Mouse (Mus musculus) lung, postnatal 4 days (tissue): ENCODE measurements around the gene Per2.
A peak's percentile ranks its signal among the peaks of the same experiment; 100 is the strongest.

Experiments
- DNase-seq, 2 experiments: peaks; one replicate each; pipeline ENCODE4 v3.0.0; 2021

Gene Per2

DNA sequence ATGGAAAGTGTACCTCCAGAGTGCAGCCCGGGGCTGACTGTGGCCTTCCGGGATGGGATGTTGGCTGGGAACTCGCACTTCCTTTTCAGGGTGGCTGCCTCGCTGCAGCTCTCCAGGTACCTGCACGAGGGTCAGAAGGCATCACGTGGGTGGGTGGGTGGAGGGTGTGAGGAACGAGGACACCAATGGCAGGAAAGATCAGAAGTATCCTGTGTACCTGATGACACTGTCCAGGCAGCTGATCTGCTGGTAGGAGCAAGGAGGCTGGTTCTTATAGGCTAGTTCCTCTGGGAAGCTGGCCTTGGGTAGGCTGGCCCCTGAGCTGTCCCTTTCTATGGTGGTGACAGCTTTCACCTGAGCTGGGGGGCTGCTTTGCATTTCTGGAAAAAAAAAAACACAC, 28.4 kb downstream of the Per2 start:
- no peak for DNase-seq

DNA sequence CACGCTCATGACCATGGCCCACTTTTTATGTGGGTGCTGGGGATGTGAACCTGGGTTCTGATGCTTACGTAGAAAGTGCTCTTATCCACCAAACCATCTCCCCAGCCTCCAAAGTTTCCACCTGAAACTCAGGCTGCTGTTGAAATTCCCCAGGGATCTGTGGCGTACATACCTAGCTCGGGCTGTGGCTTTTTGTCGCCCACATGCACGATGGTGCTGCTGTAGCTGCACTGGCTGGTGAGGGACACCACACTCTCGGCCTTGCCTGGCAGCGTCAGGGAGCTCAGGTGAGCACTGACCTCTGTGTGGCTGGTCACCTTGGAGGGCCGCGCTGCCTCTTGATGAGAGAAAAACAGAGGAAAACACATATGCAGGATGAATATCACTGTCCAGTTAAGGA, 29.9 kb downstream of the Per2 start:
- DNase-seq, result no peak

DNA sequence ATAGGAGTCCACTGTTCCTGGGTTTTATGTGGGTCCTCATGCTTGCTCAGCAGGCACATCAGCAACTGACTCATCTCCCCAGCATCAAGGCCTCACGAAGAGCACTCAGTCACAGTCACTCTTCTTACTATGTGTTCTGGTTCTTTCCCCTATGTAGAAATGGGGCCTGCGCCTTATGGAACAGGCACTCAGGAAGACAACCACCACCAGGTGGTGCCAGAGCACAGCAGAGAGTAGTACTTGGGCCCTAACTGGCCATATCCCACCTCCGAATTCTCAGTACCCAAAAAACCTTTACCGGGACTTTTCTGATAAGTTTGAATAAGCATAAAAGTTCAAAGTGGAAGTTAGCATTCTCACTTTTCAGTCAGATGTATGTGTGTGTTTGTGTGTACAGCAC, 30.5 kb downstream of the Per2 start:
- peak; percentile 80 to 87 for DNase-seq

DNA sequence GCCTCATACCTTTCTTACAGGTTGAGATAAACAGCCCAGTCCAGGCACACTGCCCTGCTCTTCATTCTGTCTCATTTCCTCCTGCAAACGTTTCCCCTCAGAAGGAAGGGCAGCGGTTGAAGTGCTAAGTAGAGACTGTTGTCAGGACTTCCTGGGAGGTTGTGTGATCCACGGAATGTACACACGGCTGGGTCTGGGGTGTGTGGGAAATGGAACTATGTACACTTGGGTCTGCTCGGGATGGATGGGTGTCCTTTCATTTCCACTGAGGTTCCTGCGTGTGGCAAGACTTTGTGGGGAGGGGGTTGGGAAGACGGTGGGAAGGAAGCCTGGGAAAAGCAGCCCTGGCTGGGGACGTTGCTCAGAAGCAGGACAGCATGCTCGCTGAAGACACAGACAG, 32.7 kb downstream of the Per2 start:
- DNase-seq, result no peak

DNA sequence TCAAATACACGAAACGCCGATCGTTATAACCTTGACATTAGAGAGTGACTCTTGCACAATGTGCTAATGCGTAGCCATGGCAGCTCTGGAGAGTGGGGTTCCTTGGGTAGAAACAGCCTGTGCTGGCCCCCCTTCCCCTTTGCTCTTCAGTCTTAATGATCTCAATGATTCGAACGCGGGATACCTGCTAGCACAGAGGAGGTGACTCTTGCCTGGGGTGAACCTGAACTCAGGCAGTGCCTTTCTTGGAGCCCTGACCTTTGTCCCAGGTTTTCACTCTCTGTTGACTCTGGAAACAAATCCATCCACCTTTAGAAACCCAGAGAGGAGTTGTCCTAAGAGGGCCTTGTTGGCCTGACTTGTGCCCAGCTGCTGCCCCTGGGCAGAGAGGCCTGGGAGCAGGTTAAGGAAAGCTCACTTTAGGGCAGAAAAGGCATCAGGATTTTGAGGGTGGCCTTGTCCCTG, 38.5 kb downstream of the Per2 start:
- DNase-seq, result no peak

DNA sequence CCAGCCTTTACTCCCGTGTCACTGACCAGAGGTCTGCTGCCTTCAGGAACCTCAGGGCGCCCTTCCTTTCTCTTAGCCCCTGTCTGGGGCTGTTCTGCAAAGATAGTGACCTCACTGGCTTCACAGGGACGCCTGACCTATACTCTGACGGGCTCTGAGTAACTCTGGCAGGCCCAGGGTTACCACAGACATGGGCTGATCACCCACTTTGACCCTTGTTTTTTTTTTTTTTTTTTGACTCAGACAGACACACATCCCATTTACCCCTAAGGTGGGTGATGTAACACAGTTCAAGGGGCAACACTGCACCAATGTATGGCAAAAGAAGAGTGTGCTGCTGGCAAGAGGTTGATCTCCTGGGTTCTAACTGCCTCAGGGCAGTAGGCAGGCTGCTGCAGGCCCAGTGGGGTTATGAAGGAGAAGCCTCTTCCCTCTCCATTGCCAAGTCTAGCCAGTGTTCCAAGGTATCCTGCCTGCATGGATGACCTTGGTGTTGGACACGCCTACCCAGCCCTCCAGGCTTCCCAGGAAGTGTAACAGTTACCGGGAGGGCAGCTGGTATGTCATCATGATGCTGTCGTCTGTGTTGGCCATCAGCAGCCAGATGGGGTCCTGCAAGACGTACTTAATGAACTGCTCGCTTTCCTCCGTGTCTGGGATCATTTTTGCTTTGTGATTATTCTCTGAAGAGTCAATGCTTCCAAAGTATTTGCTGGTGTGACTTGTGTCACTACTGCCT, 39.1 kb downstream of the Per2 start:
- DNase-seq, result no peak

DNA sequence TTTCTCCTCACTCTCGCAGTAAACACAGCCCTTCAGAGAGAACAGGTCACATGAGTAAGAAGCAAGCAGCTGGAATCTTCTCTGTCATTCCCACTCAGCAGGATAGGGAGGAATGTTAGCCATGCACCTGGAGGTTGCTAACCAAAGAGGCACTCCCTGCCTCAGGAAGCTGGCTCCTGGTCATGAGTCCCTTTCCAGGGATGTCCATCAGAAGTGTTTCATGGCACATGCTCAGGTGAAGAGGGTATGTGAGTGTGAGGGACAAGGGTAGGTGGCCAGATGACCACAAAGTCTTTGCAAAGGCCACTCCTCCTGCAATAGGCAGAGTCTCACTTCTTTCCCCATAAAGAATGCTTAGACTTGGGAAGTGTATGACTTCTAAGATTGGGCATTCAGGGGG, 41.1 kb downstream of the Per2 start:
- no peak for DNase-seq

DNA sequence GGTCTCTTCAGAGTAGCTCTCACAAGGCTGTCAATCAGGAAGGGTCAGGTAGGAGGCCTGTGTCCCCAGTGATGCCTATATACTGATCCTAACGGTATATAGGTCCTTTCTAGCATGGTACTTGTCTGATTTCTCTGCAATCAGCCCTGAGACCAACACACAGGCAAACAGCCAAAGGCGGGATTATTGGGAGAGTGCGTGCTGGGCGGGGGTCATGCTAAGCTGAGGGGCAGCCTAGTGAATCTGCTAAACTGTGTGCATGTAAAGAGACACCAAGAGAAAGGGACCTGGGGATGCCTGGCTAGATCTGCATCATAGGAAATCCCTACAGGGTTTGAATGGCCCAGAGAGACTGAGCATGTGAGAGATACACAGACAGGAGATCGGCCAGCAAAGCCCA, 43.8 kb downstream of the Per2 start:
- DNase-seq, result no peak

DNA sequence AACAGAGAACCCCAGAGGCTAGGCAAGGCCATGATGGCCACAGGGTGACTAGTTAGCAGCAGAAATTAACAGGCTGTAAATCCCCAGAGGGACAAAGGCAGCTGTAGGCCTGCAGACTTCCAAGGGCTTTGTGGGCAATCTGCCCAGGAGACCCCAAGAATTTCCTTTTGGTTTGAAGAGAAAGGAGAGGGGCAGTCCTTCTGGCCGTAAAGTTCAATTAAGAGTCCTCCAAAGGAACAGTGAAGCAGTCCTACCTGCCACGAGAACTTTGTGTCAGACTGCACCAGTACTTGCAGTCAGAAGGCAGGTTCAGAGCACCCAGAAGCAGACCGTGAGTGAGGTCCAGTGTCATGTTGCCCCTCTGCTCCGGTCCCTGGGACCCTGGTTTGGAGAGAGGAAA, 44.2 kb downstream of the Per2 start:
- DNase-seq, result no peak

DNA sequence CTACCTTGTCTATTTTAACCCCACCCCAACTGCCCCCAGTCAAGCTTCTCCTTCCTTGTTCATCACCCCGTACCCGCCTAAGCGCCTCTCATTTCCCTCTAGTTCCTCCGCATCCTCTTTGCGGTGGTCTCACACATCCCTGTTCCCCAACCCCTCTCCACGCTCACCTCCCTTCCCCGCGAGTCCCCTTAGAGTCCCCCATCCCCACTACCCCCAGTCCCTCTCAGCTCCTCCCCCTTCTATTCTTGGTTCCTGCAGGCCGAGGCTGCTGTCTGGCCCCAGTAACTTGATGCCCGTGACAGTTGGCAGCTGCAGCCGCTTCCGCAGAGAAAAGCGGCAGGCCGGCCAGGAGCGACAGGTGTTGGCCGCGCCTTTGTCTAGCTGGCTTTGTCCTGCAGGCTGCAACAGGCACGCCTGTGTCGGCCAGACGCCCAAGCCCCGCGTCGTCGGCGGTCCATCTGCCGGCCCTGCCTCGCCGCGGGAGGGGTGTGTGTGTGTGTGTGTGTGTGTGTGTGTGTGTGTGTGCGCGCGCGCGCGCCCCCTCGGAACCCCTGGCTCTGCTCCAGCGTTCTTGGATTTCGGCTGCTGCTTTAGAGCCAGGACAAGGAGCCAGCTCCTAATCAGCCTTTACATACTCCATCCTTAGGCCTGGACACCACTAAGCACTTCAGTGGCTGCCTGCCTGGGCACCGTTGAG, 45.1 kb downstream of the Per2 start, which contains the start of gene Hes6:
Gene Hes6, minus strand, starts transcription at position 141 of the 697 bp plus-strand sequence.
- DNase-seq, result peak; percentile 81 to 89

DNA sequence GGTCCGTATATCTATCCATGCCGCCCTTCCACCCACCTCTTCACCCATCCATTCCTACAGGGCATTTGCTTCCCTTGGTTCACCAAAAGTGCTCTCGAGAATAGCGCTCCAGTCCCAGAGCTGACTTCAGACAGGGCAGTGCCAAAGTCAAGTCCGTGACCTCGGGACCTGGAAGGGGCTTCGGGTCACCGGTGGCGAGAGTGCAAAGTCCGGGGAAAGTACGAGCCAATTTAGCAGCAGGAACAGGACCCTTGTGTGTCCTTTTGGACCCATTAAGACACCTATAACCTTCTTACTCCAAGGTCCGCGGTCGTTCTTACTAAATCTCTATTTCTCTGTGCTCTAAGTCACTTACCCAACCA, 45.6 kb downstream of the Per2 start:
- DNase-seq, result no peak

DNA sequence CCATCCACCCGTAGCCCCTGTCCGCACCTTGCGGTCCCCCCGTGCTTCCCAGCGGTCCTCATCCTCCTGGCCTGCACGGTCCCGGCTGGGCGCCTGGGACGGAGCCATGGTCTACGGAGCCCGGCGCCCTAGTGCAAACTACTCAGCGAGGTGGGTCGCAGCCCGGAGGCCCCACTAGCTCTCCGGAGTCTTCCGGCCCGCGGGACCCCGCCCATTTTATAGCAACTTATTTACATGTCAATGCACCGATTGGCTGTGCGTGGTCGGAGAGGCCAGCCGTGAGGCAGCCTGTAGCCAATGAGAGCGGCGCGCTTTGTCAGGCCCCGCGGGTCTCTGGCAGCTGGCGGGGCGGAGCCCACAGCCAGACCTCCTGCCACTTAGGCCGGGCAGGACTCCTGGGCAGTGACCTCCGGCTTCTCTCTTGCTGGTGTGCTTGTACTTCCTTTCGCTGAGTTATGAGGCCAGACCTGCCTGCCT, 46.1 kb downstream of the Per2 start:
- peak; percentile 96 to 99 for DNase-seq

DNA sequence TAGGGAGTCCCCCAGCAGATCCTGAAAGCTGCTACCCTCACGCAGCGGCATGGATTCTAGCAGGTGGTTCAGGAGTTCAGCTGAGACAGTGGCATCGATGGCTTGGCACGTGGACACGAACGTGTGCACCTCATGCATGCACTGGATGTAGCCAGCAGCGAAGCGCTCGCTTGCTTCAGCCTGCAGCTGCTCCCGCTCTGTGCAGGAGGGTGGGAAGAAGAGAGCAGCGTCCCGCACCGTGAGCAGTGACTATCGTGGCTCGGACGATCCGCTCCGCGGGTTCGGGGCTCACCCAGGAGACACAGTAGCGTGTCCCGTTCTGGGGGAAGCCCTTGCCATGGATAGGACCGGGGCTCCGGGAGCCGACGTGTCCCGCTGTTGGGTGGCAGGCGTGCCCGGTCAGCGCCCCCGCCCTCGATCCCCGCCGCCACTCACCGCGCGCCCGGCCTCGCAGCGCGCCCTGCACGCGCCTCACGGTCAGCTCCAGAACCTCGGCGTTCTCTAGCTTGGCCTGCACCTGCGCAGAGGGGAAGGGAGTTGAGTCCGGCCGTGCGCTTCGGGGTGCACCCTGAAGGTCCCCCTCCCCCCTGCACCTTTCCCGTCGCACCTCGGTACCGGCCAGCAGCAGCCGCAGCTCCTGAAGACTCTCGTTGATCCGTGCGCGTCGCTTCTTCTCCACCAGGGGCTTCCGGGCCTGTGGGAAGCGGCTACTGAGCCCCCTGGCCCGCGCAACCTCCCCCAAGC, 46.7 kb downstream of the Per2 start:
- peak in 1 of 2 experiments; percentile 65 for DNase-seq

DNA sequence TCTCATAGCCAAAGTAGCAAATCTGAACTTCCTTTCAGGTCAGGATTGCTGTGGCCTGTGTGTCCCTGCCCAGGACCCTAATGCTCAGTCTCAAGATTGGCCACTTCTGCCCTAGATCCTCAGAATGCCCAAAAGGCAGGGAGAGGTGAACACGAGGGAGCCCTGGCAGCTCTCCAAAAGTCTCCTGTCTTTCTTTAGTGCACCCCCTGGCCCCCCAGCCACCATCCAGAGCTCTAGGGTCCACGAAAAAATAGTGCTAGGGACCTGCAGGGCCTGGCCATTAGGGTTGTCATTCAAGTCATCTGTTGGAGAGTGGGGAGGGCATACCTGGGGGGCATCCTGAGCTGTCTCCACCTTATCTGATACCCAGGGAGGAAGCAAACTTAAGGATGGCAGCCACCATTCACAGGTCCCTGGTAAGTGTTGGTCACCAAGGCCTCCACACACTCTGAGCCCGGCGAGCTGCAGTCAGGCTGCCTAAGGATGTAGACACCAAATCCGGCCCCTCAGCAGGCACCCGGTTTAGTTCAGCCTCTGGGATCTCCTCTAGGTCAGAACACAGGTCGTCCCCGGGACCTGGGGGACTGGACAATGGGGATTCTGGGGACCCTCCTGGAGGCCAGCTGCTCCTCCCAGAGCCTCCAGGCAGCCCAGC, 47.4 kb downstream of the Per2 start:
- DNase-seq, result no peak

DNA sequence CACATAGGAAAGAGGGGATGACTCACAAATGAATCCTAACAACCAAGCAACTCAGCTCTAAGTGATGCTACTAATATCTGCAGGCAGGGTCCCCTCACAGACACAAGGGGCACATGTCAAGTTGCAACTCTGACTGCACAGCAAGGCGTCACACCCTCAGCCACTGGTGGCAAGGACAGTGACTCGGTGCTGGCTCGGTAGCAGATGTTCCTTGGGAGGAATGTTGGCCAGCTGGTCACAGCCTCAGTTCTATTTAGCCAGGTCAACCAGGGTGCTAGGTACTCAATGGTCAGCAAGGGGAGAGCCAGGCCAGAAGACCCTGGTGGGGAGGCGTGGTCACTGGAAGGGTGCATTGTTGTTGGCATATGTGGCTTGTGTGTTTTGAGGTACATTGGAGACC, 51.3 kb downstream of the Per2 start:
- no peak for DNase-seq

DNA sequence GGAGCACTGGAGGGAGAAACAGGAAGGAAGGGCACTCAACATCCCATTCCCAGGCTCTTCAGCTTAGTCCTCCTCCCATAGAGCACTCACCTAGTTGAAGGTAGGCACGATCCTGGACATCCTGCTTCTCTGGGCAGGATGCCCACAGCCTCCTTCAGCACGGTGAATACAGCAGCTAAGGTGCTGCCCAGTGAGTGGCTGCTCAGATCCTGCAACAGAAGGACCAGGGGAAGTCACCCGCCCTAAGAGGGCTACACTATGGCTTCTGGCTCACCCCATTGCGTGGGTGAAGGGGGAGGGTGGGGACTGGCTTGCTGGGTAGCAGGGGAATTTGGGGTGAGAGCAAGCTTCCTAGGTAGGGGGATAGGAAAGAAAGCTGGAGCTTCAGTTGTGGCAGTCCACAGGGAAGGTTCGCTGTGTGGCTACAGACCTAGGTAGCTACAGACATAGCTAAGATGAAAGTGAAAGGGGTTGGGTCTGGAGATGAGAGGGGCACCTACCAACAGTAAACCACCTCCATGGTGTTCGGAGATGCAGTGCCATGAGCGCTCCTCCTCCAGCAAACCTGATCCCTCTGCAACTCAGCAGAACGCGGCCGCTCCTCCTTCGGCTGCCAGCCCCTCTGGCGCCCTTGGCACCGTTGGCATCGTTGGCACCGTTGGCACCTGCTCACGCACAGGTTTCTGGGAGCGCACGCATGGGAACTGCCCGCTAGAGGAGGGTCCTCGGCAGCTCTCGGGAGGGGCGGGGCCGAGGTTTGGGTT, 53.5 kb downstream of the Per2 start:
- peak in 1 of 2 experiments; percentile 59 for DNase-seq

DNA sequence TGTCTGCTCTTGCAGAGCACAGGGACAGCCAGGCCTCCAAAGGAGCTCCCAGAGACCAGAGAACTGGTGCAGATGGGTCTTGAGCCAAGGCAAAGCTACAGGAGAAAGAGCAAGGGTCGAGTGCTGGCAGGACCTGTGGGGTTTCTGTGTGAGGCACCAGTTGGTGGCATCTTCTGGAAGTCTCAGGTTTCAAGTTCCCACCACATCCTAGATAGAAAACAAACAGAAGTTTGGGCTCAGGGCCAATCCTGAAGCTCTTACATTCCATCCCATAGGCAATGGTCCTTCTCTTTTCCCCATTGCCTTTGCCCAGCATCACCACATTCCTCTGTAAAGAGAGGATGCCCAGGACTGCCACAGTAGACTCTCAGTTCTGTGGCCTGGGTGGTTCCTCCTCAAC, 54.1 kb downstream of the Per2 start:
- DNase-seq, result no peak

DNA sequence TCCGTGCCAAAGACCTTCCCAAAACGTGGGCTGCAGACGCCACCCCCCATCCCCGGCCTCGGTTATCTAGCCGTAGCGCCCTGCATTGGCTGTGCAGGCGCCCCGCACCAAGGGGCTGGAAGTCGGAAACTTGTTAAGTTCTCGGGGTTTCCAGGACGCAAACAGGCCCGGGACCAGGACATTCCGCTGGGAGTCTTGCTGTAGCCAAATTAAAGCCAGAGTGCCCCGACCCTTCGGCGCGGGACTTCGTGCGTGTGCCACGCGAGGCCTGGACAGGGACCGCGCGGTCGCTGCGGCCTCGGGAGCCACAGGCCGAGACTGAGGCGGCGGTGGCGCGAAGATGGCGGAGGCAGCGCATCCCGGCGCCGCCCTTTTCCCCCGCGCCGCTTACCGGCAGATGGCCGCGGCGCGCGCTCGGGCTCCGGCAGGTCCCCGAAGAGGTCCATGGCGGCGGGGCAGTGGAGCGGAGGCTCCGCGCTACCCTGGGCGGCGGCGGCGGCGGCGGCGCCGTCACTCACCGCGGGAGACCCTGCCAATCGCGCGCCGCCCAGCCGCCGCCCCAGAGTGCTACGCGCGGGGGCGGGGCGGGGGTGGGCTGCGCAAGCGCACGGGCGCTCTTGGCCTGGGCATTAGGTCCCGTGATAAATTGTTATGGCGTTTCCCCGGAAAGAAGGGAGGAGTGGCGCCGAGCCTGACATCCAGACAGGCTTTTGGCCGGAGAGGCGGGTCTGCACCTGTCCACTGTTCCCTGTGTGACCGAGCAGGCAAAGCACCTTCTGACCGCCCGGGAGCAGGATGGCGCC, 60.7 kb downstream of the Per2 start, which contains the start of gene Ilkap:
Gene Ilkap, minus strand, starts transcription at position 556 of the 803 bp plus-strand sequence.
- peak; percentile 85 to 91 for DNase-seq

DNA sequence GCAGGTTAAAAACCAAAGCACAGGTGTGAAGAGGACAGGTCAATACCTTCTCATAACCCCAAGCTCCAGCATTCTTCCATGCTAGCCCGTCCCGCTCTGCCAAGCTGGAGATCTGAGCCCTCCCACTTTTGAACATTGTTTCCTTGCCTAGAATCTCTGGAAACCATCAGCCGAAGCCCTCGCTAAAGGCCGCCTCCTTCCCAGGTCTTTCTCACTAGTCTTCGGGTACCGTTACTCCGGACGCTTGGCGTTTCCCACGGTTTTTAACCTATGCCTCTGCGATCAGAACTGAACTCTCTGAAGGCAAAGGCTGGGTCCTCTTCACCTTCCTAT, 61.2 kb downstream of the Per2 start:
- DNase-seq, result no peak

DNA sequence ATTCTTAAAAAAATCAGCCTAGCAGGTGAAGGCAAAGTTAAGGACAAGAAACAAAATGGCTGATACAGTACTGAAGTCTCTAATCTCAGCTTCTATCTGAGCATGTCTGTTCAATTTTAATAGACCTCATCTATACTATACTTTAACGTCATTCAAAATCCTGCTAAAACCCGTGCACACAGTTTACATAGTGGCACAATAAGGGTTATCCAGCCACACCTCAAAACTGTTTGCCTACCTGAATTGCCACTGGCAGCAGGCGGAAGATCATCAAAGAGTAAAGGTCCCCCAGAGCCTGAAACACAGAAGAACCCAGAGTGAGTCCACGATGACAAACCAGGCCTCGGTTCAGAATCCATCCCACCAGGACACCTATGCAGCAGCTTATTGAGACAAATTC, 68.8 kb downstream of the Per2 start:
- DNase-seq, result no peak

DNA sequence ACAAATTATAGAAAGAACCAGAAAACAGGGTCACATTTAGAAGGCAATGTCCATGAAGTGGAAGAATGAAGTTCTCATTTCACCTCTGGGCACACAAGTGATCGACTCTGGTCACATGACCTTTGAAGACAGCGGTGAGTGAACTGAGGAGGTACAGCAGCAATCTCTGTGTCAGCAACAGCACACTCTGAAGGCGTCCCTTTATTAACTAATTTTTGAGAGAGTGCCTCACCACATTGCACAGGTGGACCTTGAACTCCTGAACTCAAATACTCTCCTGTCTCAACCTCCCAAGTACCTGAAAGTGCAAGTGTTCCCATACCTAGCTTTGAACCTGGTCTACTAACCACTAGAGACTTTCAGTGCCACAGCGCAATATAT, 78.0 kb downstream of the Per2 start:
- no peak for DNase-seq
